In the genomic region with DNA sequence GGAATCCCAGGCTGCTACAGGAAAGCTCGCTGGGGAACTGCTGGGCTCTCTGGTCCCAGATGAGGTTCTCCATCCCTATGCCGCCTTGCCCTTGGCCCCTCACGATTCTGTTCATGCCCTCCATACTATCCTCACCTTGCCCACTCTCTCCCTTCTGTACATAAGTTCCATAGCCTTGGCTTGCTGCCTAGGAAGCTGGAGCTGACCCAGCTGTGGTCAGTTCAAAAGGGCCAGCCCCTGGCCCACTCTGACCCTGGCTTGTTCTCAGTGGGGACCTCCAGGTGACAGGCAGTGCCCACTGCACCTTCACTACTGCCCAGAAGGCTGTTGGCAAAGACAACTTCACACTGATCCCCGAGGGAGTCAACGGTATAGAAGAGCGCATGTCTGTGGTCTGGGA, we compare ENCODE assay signal across 21 mouse cellular contexts. TPM values are rescaled to one million over a fixed set of nuclear protein-coding genes. Genes with fewer than 3 reads are reported as not detected.
"Had no signal": no experiment of that assay in that cellular context is flagged by ENCODE, and none has a peak within 500 bp of the region (broad histone marks: within the 10 kb centered on the region; RNA-seq: fewer than 3 reads in every experiment).

No protein-coding gene starts in this region.

- H3K27me3 ChIP-seq: limb, embryonic 12.5 days; limb, embryonic 15.5 days; midbrain, embryonic 12.5 days; midbrain, embryonic 15.5 days; stomach, embryonic 15.5 days had no signal

- H3K36me3 ChIP-seq: stomach, embryonic 15.5 days had no signal

- H3K4me2 ChIP-seq: limb, embryonic 12.5 days; limb, embryonic 15.5 days; liver, embryonic 11.5 days; lung, embryonic 14.5 days; midbrain, embryonic 12.5 days; midbrain, embryonic 15.5 days; stomach, embryonic 15.5 days had no signal

- H3K4me1 ChIP-seq: limb, embryonic 12.5 days; limb, embryonic 15.5 days; midbrain, embryonic 12.5 days; midbrain, embryonic 15.5 days; stomach, embryonic 15.5 days had no signal

- H3K9ac ChIP-seq: limb, embryonic 12.5 days; limb, embryonic 15.5 days; liver, embryonic 14.5 days; liver, postnatal 0 days; lung, embryonic 14.5 days; midbrain, embryonic 12.5 days; midbrain, embryonic 15.5 days; stomach, embryonic 15.5 days had no signal

- H3K27ac ChIP-seq: kidney, postnatal 0 days; layer of hippocampus, adult 2 months; limb, embryonic 12.5 days; limb, embryonic 15.5 days; liver, embryonic 14.5 days; macrophage; midbrain, embryonic 12.5 days; midbrain, embryonic 15.5 days; stomach, embryonic 15.5 days had no signal

- H3K4me3 ChIP-seq: layer of hippocampus, adult 2 months; limb, embryonic 12.5 days; limb, embryonic 15.5 days; midbrain, embryonic 12.5 days; midbrain, embryonic 15.5 days; stomach, embryonic 15.5 days had no signal

- H3K9me3 ChIP-seq: limb, embryonic 12.5 days; limb, embryonic 15.5 days; midbrain, embryonic 12.5 days; midbrain, embryonic 15.5 days; stomach, embryonic 15.5 days had no signal

- ATAC-seq: liver, postnatal 0 days; lung, postnatal 0 days; midbrain, embryonic 15.5 days had no signal

- DNase-seq: kidney, adult 2 months; kidney, postnatal 25 days; layer of hippocampus, adult 9-11 months; liver, postnatal 0 days; lung, embryonic 14.5 days; right cerebral cortex, adult 18-20 months; right cerebral cortex, postnatal 14 days; right cerebral cortex, postnatal 4 days; thymus, postnatal 25 days had no signal

RNA-seq across cellular contexts. Expression of gene Dpysl4, which starts 10.6 kb away (rescaled TPM):
- total RNA-seq: megakaryocyte, adult 5-6 weeks had no signal
- polyA plus RNA-seq: macrophage had no signal
